Mouse (Mus musculus) CD4-positive, CD25-positive, alpha-beta regulatory T cell, adult 2 months (primary cell): ENCODE measurements around the gene Gzmm.

Experiments
- DNase-seq: peaks from one replicate; pipeline ENCODE4 v3.0.0-alpha.2; 2012; ENCODE audit warnings: low read depth, low spot score

The Gzmm gene

DNA sequence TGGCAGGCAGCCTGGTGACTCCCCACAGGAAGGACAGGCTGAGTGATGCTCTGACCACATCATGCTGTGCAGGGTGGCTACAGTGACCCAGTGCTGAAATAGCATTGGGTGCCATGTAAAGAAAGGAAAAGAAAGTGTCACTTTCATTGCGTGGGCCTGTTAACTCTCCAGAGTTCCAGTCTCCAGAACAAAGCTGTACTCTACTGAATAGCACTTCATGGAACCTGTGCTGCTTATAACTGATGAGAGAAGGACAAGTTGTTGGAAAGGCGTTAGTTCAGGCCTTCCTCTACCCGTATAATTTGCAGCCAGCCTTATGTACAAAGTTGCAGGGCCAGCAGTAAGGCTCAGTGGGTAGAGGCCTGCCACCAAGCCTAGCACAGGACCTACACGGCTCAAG, at the start of gene Gzmm:
TSS of gene Gzmm (plus strand) at position 301 of the 400 bp plus-strand sequence.
- DNase-seq: no peak

DNA sequence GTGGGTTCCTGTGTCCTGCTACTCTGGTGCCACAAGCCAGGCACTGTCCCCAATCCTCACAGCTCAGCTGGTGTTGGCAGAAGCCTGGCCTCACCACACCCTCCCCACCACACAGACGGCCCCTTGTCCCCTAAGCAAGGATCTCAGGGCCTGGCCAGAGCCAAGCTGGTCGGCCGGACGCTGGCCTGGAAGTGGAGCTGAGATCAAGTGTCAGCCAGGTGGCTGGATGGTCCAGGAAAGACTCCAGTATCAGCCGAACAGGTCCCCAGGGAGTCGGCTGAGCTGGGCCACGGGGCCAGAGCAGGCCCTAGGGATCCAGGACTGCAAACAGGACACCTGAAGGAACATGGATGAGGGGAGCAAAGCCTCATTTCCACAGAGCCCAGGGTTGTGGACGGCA, 43.1 kb upstream of the Gzmm start, which contains the start of gene Odf3l2:
TSS of gene Odf3l2 (minus strand) at position 28 of the 400 bp plus-strand sequence.
- DNase-seq: no peak

DNA sequence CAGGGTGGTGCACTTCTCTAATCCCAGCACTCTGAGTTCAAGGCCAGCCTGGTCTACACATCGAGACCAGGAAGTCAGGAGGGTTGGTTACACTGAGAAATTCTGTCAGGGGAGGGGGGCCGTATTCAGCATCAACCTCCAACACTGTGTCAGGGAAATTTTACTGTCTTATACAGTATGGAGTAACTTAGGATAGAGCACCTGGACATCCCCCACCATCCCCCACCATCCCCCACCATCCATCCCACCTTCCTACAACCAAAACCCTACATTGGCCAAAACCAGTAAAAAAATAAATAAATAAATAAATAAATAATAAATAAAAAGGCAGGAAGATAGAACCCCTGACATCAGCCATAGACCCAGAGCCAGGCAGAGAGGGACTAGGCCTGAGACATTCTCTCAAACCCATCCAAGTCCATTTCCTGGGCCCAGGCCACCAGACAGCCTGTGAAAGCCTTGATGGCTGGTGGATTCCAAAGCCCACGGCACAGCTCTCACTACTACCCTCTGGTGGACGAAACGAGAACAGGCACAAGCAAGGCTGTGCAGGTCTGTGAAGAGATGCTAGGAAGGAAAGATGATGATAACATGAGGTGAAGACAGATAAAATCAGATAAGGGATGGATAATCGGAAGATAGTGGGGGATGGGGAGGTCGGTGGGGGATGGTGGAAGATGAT, 39.6 kb upstream of the Gzmm start:
- peak; percentile 88 for DNase-seq

DNA sequence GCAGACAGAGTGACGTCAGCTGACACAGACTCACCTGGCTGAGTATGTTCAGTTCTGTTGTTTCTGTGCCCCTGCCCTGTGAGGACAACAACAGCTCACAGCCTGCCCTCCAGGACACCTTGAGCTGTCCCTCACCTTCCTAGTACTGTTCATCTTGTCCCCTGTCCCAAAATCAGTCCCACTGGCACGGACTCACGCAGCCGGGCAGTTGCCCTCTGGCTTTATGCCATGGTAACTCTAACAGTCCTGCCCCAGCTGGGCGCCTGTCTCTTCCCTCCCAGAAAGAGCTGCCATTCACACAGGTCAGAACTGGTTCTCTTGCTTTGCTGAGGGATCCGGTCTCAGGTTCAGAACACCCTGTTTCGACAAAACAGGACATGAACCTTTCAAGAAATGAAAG, 36.0 kb upstream of the Gzmm start:
- no peak for DNase-seq

DNA sequence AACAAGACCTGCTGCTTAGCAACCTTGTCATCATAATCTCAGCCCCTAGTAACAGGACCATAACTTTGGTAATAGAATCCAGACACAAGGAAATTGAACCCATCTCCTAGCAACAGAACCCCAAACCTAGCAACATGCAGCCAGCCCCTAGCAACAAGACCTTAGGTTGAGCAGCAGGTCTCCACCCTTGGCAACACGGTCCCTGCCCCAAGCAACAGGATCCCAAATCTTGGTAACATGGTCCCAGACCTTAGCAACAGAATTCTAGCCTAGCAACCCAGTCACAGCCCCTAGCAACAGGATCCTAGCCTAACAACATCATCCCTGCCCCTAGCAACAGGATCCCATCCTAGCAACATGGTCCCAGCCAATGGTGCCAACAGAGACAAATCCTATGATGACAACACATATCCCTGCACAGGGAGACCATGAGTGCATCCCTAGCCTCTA, 33.8 kb upstream of the Gzmm start:
- DNase-seq: no peak

DNA sequence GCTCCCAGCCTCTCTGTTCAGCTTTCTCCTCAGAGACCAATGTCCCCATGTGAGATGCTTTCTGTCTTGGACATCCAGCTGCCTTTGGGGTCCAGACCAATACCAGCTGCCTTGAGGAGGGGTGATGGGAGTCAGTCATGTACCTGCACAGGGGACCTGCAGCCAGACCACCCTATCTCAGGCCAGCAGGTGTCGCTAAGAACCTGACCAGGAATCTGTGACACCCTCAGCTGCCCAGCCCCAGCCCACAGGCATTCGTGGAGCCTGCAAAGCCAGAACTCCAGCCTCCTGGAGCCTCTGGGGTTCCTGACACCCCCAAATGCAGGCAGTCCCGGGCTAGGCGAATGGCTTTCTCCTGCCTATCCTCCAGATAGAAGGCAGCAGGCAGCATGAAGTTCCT, 30.0 kb upstream of the Gzmm start:
- DNase-seq: peak; percentile 41

DNA sequence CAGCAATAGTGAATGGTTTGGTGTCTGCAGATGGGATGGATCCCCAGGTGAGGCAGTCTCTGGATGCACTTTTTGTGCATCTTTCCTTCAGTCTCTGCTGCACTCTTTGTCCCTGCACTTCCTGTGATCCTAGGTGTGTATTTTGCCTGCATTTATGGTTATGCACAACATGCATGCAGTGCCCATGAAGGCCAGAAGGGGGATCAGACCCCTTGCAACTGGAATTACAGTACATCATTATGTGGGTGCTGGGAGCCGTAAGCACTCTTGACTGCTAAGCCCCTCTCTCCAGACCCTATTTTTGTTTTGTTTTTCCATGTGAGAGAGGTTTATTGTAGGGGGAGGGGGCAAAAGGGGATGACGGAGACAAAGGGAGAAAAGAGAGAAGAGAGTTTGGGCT, 28.5 kb upstream of the Gzmm start:
- peak; percentile 40 for DNase-seq

DNA sequence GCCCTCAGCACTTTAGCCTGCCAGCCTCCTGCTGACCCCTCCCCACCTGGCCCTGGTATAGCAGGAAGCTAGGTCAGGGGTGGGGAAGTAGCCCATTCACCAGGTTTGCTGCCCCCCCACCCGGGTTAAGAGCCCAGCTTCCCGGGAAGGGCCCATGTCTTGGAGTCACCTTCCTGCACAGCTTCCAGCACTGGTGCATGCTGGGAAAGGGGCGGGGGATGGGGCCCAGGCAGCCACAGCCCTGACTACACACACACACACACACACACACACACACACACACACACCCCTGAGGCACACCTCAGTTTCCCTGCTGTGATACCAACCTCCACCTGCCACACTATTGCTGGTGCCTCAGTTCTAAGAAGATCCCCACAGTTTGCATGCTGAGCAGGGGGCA, 27.0 kb upstream of the Gzmm start:
- no peak for DNase-seq

DNA sequence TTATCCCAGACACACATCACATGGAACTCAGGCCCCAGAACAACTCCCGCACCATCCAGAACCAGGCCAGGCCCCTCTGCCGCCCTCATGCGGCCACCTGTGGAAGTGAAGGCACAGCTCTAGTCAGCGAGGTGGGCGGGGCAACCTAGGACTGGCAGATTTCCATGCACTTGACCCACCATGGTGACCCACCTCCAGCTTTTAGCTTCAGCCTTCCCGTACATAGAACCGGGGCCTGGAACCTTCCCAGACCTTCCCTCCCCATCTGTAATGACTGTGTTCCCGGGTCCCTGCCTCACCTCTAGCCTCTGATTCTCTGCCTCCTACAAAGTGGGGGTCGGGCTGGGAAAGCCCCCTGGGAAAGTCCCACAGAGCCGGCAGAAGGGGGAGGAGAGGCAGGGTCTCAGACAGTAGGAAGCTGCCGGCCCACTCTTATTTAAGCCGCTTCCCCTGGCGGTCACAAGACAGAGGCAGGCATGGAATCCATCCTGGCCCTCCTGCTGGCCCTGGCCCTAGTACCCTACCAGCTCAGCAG, 24.6 kb upstream of the Gzmm start, which contains the start of gene Madcam1:
TSS of gene Madcam1 (plus strand) at position 429 of the 535 bp plus-strand sequence.
- DNase-seq: peak; percentile 86

DNA sequence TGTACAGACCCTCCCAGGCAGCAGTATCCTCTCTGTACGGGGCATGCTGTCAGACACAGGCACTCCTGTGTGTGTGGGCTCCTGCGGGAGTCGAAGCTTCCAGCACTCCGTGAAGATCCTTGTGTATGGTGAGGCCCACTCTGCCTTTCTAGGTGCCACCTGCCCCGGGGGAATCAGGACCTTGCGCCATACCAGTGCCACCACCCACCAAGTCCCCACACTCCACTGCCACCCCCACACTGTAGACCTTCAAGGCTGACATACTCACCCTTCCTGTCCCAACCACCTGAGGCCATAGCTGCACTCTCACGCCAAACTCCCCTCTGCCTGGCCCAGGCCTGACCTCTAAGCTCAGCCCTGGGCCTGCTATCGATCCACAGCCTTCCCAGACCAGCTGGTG, 23.8 kb upstream of the Gzmm start:
- no peak for DNase-seq

DNA sequence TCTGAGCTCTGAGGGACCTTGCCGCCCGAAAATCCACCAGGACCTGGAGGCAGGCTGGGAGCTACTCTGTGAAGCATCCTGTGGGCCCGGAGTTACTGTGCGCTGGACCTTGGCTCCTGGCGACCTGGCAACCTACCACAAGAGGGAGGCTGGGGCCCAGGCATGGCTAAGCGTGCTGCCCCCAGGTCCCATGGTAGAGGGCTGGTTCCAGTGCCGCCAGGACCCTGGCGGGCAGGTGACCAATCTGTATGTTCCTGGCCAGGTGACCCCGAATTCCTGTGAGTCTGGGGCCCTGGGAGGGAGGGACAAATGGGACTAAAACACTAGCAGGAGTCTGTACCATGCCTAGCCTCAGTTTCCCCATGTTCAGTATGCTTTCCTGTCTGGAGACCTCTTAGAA, 22.3 kb upstream of the Gzmm start:
- no peak for DNase-seq

DNA sequence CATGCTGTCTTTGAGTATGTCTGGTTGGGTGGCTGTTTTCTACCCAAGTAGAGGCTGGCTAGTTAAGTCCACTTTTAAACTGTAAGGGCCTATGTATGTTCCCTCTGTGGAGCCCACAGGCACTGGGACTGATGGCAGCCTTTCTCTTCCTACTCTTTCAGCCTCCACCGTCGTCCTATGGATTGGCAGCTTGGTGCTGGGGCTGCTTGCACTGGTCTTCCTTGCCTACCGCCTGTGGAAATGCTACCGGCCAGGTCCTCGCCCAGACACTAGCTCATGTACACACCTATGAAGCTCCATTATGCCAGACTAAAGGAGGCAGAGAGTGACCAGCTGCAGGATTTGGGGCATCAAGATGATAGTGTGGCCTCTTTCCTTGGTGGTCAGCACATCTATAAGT, 20.7 kb upstream of the Gzmm start:
- no peak for DNase-seq

DNA sequence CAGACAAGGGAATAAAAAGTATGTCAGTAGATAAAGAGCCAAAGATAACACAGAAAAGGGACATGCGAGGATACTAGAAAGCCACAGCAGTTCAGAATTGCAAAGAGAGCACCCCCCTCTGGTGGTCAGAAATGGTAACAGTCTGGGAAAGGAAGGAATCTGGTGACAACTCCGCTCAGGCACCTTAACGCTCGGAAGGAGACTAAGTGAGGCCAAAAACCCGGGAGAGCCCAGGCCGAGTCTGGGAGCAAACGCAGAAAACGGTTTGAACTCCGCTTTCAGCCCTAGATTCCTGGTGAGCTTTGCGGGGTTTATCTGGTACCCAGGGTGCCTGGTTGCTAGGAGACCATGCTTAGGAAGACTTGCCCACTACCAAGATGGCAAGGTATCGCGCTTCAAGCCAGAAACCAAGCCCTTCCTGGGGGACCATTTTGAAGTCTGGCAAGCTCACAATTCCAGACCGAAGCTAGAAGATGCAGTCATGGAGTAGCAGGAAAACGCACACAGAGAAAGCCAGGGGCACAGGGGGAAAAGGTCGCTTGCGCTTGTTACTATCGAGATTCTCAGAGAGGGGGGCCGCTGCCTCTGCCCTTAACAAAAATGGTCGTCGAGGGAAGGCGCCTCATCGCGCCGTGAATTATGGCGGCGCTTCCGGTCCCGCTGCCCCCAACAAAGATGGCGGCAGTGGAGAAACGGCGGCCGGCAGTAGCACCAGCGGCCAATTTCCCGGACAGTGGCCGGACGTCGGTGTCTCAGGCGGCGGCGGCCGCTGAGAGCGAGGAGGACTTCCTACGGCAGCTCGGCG, 19.8 kb upstream of the Gzmm start, which contains the start of gene Tpgs1:
TSS of gene Tpgs1 (plus strand) at position 599 of the 805 bp plus-strand sequence.
- peak; percentile 93 for DNase-seq

DNA sequence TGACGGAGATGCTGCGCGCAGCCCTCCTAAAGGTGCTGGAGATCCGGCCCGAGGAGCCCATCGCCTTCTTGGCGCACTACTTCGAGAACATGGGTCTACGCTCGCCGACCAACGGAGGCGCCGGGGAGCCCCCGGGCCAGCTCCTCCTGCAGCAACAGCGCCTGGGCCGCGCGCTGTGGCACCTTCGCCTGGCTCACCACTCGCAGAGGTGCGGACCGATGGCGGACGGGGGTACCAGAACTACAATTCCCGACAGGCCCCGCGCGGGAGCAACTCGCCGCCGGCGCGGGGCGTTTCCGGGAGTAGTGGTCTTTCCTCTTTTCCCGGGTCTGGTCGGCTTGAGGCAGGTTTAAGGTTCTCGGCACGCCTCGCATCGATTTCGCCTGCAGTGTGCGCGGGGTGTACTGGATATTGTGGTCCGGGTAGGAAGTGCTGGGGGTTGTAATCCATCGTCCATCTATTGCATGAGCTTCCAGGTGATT, 19.2 kb upstream of the Gzmm start:
- DNase-seq: peak; percentile 76

DNA sequence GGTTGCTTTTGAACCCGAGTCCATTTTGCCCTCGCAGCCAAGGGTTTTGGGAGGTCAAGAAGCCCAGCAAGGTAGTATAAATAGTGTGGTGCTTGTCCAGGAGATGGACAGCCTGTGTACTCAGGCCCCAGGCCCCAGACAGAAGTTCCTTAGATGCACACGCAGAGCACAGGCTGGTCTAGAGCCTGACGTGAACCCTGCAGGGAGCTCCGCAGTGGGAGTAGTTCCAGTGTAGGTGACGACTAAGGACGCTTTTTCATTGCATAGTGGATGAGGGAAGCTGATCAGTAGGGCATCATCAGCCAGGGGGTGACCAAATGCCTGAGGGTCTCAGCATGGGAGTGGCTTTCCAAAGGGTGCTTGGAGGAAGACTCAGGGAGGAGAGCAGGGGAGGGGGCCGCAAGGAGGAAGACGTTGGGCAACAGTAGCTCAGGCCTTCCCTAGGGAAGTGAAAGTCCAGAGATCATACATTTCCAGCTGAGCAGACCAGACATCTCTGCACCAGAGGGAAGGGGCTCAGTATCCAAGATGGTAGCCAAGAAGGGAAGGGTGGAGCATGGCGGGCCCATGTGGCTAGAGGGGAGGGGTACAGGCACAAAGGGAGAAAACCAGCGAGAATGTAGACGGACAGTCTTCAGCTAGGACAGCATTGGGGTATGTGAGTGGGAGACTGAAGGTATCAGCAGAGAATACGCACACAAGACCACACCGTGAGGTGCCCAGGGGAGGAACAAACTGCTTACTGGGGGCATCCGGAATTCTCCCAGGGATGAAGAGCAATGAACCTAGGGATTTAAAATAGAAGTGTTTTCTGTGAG, 18.5 kb upstream of the Gzmm start:
- no peak for DNase-seq

DNA sequence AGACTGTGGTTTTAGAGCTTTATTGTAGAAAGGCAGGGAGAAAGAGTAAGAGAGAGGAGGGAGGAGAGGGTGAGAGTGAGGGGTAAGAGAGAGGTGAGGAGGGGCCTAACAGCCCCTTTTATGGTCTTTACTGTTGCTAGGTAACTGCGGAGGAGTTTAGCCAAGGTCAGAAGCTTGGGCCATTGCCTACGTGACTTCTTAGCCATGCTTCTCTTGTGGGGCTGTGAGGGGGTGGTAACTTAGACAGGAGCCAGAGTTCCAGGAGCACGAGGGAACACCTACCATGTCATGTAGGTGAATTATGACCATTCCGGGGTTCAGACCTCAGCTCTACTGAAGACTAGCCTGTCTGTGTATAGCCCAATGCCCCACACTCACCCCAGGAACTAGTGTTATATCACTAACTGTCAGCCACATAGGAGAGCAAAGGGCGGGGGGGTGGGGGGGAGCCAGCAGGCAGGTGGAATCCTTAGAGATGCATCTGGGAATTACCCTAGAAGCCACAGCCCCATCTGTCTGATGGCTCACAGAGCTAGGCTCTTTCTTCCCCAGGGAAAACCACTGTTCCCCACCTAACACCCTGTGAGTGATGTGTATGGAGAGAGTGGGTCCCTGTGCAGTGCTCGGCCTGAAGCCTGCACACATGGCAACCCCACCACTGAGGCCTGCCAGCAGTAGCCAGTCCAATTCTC, 17.3 kb upstream of the Gzmm start:
- DNase-seq: no peak

DNA sequence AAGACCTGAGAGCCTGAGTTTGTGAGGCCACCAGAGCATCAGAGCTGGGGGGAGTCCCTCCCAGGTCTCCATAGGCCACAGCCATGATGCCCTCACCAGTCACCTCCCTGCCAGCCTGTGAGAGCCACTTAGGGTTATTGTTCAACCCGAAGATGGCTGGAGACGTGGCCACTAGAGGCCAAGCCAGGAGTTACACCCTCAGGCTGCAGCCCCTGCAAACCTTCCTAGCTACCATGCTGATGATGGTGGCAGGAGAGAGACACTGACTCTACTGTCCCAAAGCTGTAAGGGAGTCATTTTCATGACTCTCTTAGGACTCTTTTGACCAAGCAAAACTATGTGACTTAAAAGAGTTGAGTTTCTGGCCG, 16.7 kb upstream of the Gzmm start:
- no peak for DNase-seq

DNA sequence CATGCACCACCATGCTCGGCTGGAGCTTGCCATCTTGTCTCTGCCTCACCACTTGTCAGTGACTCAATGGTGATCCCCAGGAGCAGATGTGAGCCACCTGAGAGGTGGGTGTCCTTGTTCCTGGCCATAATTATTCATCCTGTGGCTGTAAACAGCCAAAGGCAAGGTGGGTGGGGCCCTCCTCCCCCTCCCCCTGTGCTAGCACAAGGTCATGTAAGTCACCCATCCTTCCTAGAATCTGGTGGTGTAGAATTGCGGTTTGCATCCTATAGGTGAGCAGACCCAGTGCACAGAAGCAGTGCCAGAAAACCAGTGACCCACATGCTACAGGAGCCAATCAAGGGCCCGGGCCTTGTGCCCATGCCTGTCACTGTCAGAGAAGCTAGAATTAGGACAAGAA, 15.8 kb upstream of the Gzmm start:
- no peak for DNase-seq

DNA sequence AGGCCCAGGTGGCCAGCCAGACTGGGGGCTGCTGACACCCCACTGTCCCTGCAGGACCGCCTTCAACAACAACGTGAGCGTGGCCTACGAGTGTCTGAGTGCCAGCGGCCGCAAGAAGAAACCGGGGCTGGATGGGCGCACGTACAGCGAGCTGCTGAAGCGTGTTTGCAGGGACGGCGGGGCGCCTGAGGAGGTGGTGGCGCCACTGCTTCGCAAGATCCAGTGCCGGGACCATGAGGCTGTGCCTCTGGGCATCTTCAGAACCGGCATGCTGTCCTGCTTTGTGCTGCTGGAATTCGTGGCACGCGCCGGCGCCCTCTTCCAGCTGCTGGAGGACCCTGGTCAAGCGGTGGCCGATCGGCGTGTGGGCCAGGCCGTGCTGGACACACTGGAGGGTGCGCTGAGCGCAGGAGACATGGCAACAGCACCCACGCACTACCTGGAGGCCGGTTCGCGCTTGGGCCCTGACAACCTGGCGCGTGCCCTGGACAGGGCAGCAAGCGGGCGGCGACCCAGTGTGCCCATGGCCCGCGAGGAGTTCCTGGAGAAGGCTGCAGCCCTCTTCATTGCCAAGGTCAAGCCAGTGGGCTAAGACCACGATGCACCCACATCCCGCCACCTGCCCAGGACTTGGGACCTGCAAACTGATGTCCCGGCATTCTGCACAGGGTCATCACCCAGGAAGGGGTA, 13.3 kb upstream of the Gzmm start:
- no peak for DNase-seq
